Mouse (Mus musculus) limb, embryonic 14.5 days (tissue): Measurements from ENCODE around the gene Ilf3. TPM values are rescaled to one million over a fixed set of nuclear protein-coding genes. Genes with fewer than 3 reads are reported as not detected.
A peak's percentile ranks its signal among the peaks of the same experiment; 100 is the strongest.

Source experiments
- ATAC-seq: fragments of 200-750 bp; cut with Nextera tagmentation; 2 replicates; pipeline ENCODE4 v1.8.0; 2017; ENCODE audit warnings: low read depth, moderate number of reproducible peaks, moderate TSS enrichment; ENCODE audit not compliant: low FRiP score
- DNase-seq: peaks from one replicate; pipeline ENCODE4 v3.0.0-alpha.2; 2015; ENCODE audit warnings: low spot score
- H3K27ac ChIP-seq: fragments of 300-500 bp; sonication (generic); replicated peaks from 2 replicates; pipeline ENCODE4 v1.5.1; 2014; ENCODE audit warnings: low read depth, mild to moderate bottlenecking, low read length, moderate library complexity, mixed read lengths
- H3K27me3 ChIP-seq: fragments of 300-500 bp; sonication (generic); 2 replicates; pipeline ENCODE4 v1.6.1; 2014; ENCODE audit warnings: low read length, mixed read lengths; ENCODE audit not compliant: control insufficient read depth, insufficient read depth
- H3K36me3 ChIP-seq: fragments of 300-500 bp; sonication (generic); 2 replicates; pipeline ENCODE4 v1.6.1; 2014; ENCODE audit warnings: mild to moderate bottlenecking, low read length, moderate library complexity, mixed read lengths; ENCODE audit not compliant: control insufficient read depth, insufficient read depth
- H3K4me1 ChIP-seq: fragments of 300-500 bp; sonication (generic); 2 replicates; pipeline ENCODE4 v1.6.1; 2014; ENCODE audit warnings: antibody characterized with exemption, low read length, mixed read lengths; ENCODE audit not compliant: control insufficient read depth, insufficient read depth
- H3K4me2 ChIP-seq: fragments of 300-500 bp; sonication (generic); replicated peaks from 2 replicates; pipeline ENCODE4 v1.6.1; 2014; ENCODE audit warnings: low read depth, mild to moderate bottlenecking, low read length, moderate library complexity; ENCODE audit not compliant: severe bottlenecking
- H3K4me3 ChIP-seq: fragments of 300-500 bp; sonication (generic); replicated peaks from 2 replicates; pipeline ENCODE4 v1.5.1; 2014; ENCODE audit warnings: low read length
- H3K9ac ChIP-seq: fragments of 300-500 bp; sonication (generic); 2 replicates; pipeline ENCODE4 v1.6.1; 2014; ENCODE audit warnings: mild to moderate bottlenecking, low read depth, low read length, moderate library complexity; ENCODE audit not compliant: severe bottlenecking
- H3K9me3 ChIP-seq: fragments of 300-500 bp; sonication (generic); 2 replicates; pipeline ENCODE4 v1.6.1; 2016; ENCODE audit warnings: low read length; ENCODE audit not compliant: control insufficient read depth
- POLR2A ChIP-seq: fragments of 200-500 bp; IDR thresholded peaks from 2 replicates; pipeline ENCODE4 v1.8.0; 2012; ENCODE audit warnings: inconsistent platforms, mild to moderate bottlenecking, moderate library complexity, borderline replicate concordance; ENCODE audit not compliant: insufficient read depth, insufficient read length; ENCODE audit errors: extremely low read depth
- WGBS: fragments of 180-500 bp; shearing (Covaris S2); extraction: QIAGEN DNeasy Blood & Tissue Kit; methylation state at CpG from one replicate; pipeline ENCODE4 v1.1.7; 2014; 5-methylcytosine and 5-hydroxymethylcytosine counted together
- polyA plus RNA-seq, 2 experiments: library from polyadenylated mRNA; depleted of rRNA in 1 of 2; stranded (reverse) in 1 of 2; unstranded in 1 of 2; fragments of >200 nt; fragmentation: Nextera tagmentation in 1 of 2; extraction: Ambion mirVana in 1 of 2; gene quantifications; 2 replicates each; pipeline versions ENCODE4 v1.2.1 to v1.2.3; 2012 to 2014

The Ilf3 gene
- polyA plus RNA-seq, 2 experiments, result 174 to 180 TPM

DNA sequence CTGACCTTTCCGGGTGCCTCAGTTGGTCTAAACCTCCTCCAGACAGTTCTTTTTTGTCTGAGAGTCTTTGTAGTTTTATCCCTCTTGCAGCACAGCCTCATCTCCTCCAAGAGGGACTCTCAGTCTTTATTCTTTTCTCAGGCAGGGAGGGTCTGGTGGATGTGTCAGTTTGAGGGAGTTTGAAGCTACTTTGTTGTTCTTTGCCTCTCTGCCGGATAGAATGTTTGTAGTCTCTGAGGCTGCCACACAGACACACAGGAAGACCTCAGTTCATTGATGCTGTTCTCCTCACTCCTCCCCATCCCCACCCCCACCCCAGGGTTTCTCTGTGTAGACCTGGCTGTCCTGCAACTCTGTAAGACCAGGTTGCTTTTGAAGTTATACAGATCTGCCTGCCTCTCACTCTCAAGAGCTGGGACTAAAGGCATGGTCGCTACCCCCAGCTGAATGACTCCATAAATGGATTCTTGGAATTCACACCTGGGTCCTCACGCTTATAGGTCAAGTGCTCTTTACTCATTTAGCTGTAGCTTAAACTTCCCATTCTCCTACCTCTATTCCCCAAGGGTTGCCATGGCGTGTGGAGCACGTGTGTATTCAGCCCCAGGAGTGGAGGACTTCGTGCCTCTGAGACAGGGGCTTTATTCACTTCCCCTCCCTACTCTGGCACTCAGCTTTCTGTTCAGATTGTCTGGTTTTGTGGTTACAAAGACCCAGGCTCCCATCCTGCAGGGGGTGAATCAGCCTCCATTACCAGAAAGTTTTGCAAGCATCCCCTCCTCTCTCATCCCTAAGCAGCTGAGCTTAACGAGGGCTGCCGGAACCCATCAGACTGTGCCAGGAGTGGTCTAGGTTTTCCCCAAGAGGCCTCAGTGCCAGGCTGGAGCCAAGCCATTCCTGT is 35.3 kb upstream of the Ilf3 start:
- WGBS, result 34% methylated on average over 9 of the region's 9 CpGs
- ATAC-seq (no peak), DNase-seq (no peak)

DNA sequence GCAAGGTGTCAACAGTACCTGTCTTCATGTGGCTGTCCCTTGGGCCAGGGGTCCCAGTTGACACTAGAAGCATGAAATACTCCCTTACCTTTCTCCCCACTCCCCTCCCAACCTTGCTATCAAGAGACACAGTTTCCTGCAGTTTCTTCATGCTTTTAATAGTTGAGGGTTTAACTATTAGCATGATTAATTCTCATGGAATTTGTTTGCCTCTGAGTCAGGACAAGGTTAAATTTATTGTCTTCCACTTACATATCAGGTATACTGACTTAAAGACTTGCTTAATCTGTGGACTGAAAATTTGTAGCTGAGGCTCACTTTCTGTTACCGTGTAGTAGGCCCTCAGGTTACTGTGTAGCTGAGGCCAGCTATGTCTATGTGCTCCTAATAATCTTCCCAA is 34.1 kb upstream of the Ilf3 start:
- Histone ChIP-seq H3K4me3 (no peak overlapping the region), H3K27ac (no peak overlapping the region), H3K27me3 (no peaks in the 10 kb centered on the region), H3K9ac (no peak overlapping the region), H3K4me2 (no peak overlapping the region), H3K36me3 (no peaks in the 10 kb centered on the region), H3K9me3 (no peaks in the 10 kb centered on the region; the same call in 1 of the 2 replicates), H3K4me1 (peaks cover 7% of the 10 kb centered on the region; the same call in 1 of the 2 replicates)
- no peak for DNase-seq
- no peak for ATAC-seq
- no peak for TF ChIP-seq POLR2A
- 88% methylated on average over 1 of the region's 1 CpGs for WGBS

More for the DNA sequence above, 35.3 kb upstream of the Ilf3 start:
- H3K36me3 ChIP-seq, result no peaks in the 10 kb centered on the region
- H3K27ac ChIP-seq, result no peak overlapping the region
- no peak overlapping the region for H3K4me2 ChIP-seq
- no peak for TF ChIP-seq POLR2A
- no peak overlapping the region for H3K4me3 ChIP-seq
- H3K9me3 ChIP-seq, result no peaks in the 10 kb centered on the region; the same call in 1 of the 2 replicates
- no peaks in the 10 kb centered on the region for H3K27me3 ChIP-seq
- H3K9ac ChIP-seq, result 0 out of 2 replicates have a peak overlapping the region, but pooled peaks have one; percentile 16
- peaks cover 4% of the 10 kb centered on the region; the same call in 1 of the 2 replicates for H3K4me1 ChIP-seq

DNA sequence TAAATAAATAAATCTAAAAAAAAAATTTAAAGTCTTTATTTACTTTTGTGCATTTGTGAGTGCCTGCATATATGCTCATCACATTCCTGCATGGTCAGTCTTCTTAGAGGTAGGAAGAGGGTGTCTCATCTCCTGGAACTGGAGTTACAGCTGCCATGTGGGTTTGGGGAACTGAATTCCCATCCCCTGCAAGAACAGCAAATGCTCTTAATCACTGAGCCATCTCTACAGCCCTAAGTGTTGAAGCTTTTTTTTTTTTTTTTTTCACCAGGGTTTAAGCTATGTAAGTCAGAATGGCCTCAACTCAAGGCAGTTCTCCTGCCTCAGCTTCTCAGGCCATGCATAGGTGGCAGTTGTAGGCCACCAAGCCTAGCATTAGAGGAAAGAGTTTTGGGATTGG is 32.9 kb upstream of the Ilf3 start:
- H3K36me3 ChIP-seq, result peaks cover 1% of the 10 kb centered on the region; the same call in 1 of the 2 replicates
- no peak overlapping the region for H3K4me2 ChIP-seq
- DNase-seq (no peak), ATAC-seq (no peak)
- no peak overlapping the region for H3K27ac ChIP-seq
- H3K9ac ChIP-seq, result no peak overlapping the region
- no peak for TF ChIP-seq POLR2A
- H3K4me3 ChIP-seq, result no peak overlapping the region
- H3K4me1 ChIP-seq, result peaks cover 7% of the 10 kb centered on the region; the same call in 1 of the 2 replicates
- no peaks in the 10 kb centered on the region for H3K27me3 ChIP-seq
- H3K9me3 ChIP-seq, result no peaks in the 10 kb centered on the region; the same call in 1 of the 2 replicates

DNA sequence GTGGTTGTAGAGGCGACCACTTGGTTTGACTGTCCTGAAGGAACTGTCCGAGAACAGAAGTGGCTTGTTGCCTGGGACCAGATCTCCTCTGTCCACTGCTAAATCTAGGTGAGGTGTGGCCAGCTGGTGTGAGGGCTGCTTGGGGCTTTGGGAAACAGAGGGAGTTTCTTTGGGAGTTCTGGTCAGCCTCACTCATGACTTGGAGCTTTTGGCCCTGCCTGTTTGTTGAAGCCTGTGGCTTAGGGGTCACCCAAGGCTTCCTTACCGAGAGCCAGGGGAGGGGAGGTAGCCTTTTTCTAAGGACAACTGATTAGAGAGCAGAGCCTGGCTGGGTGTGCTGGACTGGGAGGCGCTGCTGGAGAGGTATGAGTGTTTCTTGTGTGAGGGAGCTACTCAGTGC is 32.3 kb upstream of the Ilf3 start:
- Histone ChIP-seq H3K27ac (no peak overlapping the region), H3K36me3 (peaks cover 7% of the 10 kb centered on the region; the same call in 1 of the 2 replicates), H3K9me3 (no peaks in the 10 kb centered on the region; the same call in 1 of the 2 replicates), H3K4me1 (peaks cover 7% of the 10 kb centered on the region; the same call in 1 of the 2 replicates), H3K27me3 (no peaks in the 10 kb centered on the region), H3K9ac (no peak overlapping the region), H3K4me2 (no peak overlapping the region), H3K4me3 (no peak overlapping the region)
- DNase-seq, result no peak
- no peak for TF ChIP-seq POLR2A
- ATAC-seq, result no peak
- whole genome bisulfite sequencing, result 83% methylated on average over 4 of the region's 4 CpGs

DNA sequence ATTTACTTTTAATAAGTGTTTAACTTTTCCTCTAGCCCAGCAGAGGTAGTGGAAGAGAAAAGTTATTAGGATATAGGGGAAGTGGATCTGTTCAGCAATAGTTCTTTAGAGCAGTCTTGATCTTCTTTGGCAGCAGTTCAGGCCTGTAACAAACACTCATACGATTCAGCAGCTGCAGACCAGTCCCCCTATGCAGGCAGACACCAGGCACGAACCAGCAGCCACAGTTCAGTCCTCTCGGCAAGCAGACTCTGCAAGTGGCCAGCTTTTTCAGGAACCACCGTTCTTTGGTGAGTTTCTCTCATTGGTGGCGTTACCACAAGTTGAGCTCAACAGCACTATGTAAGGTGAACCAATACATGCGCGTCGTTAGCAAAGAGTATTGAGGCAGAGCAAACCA is 31.2 kb upstream of the Ilf3 start:
- Histone ChIP-seq H3K4me3 (no peak overlapping the region), H3K4me2 (no peak overlapping the region), H3K27me3 (no peaks in the 10 kb centered on the region), H3K36me3 (peaks cover 18% of the 10 kb centered on the region), H3K9me3 (no peaks in the 10 kb centered on the region), H3K27ac (no peak overlapping the region), H3K4me1 (peaks cover 7% of the 10 kb centered on the region; the same call in 1 of the 2 replicates), H3K9ac (no peak overlapping the region)
- no peak for ATAC-seq
- TF ChIP-seq POLR2A, result no peak
- no peak for DNase-seq
- 79% methylated on average over 8 of the region's 8 CpGs for WGBS
